Mouse (Mus musculus) heart, adult 9 months (tissue): ENCODE measurements around the gene Slamf8.

Experiments
- DNase-seq, 2 experiments: peaks; one replicate each; pipeline ENCODE4 v3.0.0; 2022; ENCODE audit warnings: low spot score in 2 of 2

The Slamf8 gene

GRCm38 (mm10) chr1:172590385-172590784 lies at the start of gene Slamf8:
Slamf8 (minus strand) TSS chr1:172590568.
- peak; percentile 65 for DNase-seq

DNA sequence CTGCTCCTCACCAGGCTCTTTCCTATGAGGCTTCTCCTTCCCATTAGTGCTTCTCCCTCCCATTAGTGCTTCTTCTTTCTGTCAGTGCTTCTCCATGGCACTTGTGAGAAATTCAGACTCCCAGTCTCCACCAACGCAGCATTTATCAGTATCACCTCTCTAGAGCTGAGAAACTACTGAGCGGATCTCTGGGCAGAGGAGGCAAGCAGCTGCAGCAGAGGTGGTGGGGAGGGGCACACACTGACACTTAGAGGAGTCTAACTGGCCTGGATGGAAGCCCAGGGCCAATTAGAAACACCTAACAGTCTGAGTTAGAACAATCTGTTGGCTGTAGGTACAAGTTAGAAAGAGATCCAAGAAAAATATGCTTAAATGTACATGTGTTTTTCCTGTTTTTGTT lies 48.4 kb upstream of the Slamf8 start:
- no peak for DNase-seq

DNA sequence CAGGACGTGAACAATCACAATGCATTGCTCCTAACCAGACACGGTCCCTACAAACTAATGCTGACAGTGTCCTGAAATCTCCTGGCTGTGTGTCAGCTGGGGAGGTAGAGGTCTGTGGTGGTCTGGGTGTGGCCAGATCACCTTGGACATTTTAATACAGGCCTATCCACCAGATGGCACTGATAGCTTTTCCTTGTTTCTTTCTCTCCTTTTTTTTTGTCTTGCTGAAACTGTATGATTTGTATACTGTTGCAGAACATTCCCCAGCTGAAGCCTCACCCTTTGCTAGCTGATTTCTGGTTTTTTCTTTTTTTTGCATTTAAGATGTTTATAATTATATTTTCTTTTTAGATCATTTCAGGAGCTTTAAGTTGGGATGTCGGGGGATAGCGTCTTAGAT lies 47.4 kb upstream of the Slamf8 start:
- DNase-seq, result no peak

DNA sequence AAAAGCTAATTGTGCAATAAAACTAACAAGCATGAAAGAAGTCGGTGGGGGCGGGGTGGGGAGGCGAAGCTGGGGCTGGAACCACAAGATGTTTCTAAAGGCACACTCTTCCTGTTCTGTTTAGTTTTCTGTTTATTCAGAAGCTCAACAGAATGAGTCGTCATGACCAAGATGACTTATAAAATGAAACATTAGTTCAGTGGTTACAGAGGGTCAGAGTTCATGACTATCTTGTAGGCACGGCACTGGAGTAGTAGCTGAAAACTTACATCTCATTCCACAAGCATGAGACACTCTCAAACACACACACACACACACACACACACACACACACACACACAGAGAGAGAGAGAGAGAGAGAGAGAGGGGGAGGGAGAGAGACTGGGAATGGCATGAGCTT lies 45.9 kb upstream of the Slamf8 start:
- DNase-seq, result no peak

DNA sequence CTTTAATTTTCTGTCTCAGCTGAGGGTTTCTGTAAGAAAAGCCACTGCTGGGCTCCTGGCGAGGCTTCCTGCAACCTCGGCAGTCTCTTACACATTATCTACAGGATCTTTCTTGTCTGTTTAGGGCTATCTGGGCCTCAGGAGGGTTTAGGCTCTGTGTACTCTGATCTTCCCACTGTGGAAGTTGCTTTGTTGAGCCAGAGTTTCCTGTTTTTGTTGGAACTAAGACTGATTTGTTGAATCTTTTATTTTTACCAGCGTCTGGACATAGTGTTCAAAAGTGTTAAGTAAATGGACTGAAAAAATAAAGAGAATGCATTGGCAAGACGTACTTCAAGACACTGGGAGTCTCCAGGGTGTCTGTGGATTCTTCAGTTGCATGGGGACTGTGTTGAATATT lies 44.9 kb upstream of the Slamf8 start:
- peak in 1 of 2 experiments; percentile 9 for DNase-seq

- DNase-seq, result no peak
Measured at GRCm38 (mm10) chr1:172634136-172634535, 43.8 kb upstream of the Slamf8 start.

DNA sequence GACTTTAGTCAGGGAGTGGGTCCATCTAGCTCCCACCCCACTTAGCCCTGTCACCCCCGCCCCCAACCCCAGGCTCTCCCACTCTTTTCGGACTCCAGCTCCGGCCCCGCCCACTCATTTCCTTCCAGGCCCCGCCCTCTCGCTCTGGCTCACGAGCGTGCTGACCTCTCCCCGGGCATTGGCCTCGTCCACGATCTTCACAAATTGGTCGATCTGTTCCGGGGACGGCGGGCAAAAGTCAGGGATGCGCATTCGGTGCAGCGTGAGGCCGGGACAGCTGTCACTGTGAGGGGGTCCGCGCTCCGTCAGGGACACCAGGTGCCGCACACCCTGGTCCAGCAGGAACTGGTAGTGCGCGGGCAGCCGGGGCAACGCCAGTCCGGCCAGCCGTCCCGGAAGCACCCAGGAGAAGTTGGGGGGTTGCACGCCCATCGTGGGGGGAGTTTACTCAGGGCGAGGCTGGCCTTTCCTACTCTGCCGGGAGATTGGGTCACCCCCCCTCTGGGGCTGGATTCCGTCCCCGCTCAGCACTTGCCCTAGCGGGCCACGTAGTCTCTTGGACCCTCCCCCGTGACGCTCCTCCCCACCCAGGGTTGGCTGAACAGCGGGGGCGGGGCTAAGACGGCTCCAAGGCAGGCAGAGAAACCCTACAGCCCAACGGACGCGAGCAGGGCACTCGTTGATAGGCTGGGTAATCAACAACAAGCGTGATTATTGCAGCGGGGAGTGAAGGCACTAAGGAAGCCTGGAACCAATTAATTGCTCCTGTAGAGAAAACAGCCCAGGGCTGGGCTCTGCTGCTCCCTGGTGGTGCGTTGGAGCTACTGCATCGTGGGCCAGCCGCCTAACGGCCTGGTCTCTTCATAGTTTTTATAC lies 42.3 kb upstream of the Slamf8 start, which contains the start of gene Dusp23:
Dusp23 (minus strand) TSS at position 512 of the 876 bp plus-strand sequence.
- peak; percentile 98 for DNase-seq

- DNase-seq, result no peak
Measured at GRCm38 (mm10) chr1:172631721-172632120, 41.4 kb upstream of the Slamf8 start.

DNA sequence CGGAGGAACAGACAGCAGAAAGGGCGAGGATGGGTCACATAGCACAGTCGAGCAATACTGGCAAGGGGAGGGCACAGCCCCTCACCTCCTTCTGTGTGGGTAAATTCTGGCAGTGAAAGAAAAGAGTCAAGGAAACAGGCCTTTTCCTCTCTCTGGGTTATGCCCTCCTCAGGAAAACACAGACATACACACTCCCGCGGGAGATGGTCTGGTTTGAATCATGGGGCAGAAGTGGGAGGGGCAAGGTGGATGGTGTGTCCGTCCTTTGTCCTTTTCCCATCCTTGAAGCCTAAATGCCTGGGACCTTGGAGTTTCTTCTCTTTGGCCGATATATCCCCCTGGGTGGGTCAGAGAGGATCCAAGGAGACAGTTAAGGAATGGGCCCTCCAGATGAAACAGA lies 39.5 kb upstream of the Slamf8 start:
- DNase-seq, result no peak

- DNase-seq, result no peak
Measured at GRCm38 (mm10) chr1:172626306-172626705, 35.9 kb upstream of the Slamf8 start.

GRCm38 (mm10) chr1:172624081-172624480 lies 33.7 kb upstream of the Slamf8 start:
- no peak for DNase-seq

GRCm38 (mm10) chr1:172623599-172623998 lies 33.2 kb upstream of the Slamf8 start:
- no peak for DNase-seq

- DNase-seq, result peak; percentile 29 to 61
Measured at GRCm38 (mm10) chr1:172619235-172619634, 28.9 kb upstream of the Slamf8 start.

GRCm38 (mm10) chr1:172618141-172618540 lies 27.8 kb upstream of the Slamf8 start:
- DNase-seq, result no peak

DNA sequence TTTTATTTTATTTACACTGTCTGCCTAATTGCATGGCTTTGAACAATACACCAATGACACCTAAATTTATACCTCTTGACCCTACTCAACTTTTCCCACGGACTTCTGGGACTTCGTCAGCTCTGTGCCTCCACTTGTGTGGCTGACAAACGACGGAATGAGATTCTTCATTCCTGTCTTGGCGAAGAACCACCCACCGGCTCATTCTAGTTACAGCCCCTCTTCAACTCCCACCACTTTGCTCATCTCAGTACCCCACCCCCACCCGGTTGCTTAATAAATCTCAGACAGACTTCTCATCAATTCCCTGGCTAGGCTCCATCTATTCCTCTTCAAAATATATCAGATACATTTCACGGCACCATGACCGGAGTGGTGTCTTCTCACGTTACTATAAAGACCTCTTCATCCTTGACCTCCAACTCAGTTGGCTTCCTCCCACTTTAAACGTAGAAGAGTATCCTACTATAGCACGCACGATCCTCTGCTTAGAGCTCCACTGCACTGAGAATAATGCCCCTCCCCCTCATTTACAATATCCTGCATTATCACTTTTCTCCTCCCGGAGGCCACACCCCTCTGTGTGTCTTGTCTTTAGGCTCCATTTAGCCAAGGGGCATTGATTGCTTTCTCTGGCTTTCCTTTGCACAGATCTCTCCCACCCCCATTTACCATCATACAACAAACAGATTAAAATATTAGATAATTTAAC lies 27.2 kb upstream of the Slamf8 start:
- DNase-seq, result no peak

GRCm38 (mm10) chr1:172616537-172617300 lies 26.4 kb upstream of the Slamf8 start:
- no peak for DNase-seq

GRCm38 (mm10) chr1:172615412-172615811 lies 25.0 kb upstream of the Slamf8 start:
- no peak for DNase-seq

GRCm38 (mm10) chr1:172614654-172615053 lies 24.3 kb upstream of the Slamf8 start:
- no peak for DNase-seq

- DNase-seq, result no peak
Measured at GRCm38 (mm10) chr1:172612745-172613144, 22.4 kb upstream of the Slamf8 start.

GRCm38 (mm10) chr1:172611304-172611703 lies 20.9 kb upstream of the Slamf8 start:
- no peak for DNase-seq

- DNase-seq, result no peak
Measured at GRCm38 (mm10) chr1:172602326-172602725, 12.0 kb upstream of the Slamf8 start, which contains the start of gene Fcrl6. Fcrl6 (minus strand) TSS chr1:172602551.

DNA sequence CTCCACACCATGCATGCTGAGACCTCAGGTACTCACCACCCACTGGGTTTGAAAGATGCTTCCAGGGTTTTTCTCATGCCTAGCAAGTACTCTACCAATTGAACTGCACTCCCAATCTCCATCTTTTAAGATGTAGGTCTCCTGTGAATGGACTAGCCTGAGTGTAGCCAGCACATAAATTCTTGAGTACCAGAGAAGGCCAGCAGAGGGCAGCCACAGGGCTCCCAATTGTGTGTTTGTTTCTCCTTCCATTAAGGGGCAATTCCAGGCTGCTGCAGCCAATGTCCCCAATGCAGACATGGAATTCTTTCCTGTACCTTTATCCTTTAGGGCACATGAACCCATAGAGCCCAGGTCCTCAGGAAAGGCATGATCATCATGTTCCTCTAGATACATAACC lies 4.1 kb upstream of the Slamf8 start:
- DNase-seq, result no peak
